Mouse (Mus musculus) heart, embryonic 16.5 days (tissue): Measurements from ENCODE around the gene Ssbp3. TPM values are rescaled to one million over a fixed set of nuclear protein-coding genes. Genes with fewer than 3 reads are reported as not detected.
A peak's percentile ranks its signal among the peaks of the same experiment; 100 is the strongest.

ENCODE experiments used
- ATAC-seq: fragments of 200-750 bp; cut with Nextera tagmentation; replicated peaks from 2 replicates; pipeline ENCODE4 v1.8.0; 2017; ENCODE audit warnings: moderate number of reproducible peaks; ENCODE audit not compliant: insufficient read depth, low FRiP score; ENCODE audit errors: extremely low read depth
- H3K27ac ChIP-seq: fragments of 300-500 bp; sonication (generic); 2 replicates; pipeline ENCODE4 v1.5.1; 2014; ENCODE audit warnings: mild to moderate bottlenecking, low read length, control low read depth, moderate library complexity
- H3K27me3 ChIP-seq: fragments of 300-500 bp; sonication (generic); 2 replicates; pipeline ENCODE4 v1.6.1; 2014; ENCODE audit warnings: low read length, mixed read lengths; ENCODE audit not compliant: control insufficient read depth, insufficient read depth
- H3K36me3 ChIP-seq: fragments of 300-500 bp; sonication (generic); 2 replicates; pipeline ENCODE4 v1.6.1; 2014; ENCODE audit not compliant: control insufficient read depth, insufficient read depth
- H3K4me1 ChIP-seq: fragments of 300-500 bp; sonication (generic); 2 replicates; pipeline ENCODE4 v1.6.1; 2014; ENCODE audit warnings: low read length, mixed read lengths; ENCODE audit not compliant: control insufficient read depth, insufficient read depth
- H3K4me2 ChIP-seq: fragments of 300-500 bp; sonication (generic); 2 replicates; pipeline ENCODE4 v1.6.1; 2014; ENCODE audit warnings: low read depth, mild to moderate bottlenecking, control low read depth, low read length
- H3K4me3 ChIP-seq: fragments of 300-500 bp; sonication (generic); 2 replicates; pipeline ENCODE4 v1.5.1; 2014; ENCODE audit warnings: mild to moderate bottlenecking, control low read depth, low read length
- H3K9ac ChIP-seq: fragments of 300-500 bp; sonication (generic); 2 replicates; pipeline ENCODE4 v1.6.1; 2014; ENCODE audit warnings: low read length, control low read depth
- H3K9me3 ChIP-seq: fragments of 300-500 bp; sonication (generic); replicated peaks from 2 replicates; pipeline ENCODE4 v1.6.1; 2016; ENCODE audit warnings: low read length; ENCODE audit not compliant: control insufficient read depth
- WGBS: fragments of 180-500 bp; shearing (Covaris S2); extraction: QIAGEN DNeasy Blood & Tissue Kit; methylation state at CpG from one replicate; pipeline ENCODE4 v1.1.7; 2014; 5-methylcytosine and 5-hydroxymethylcytosine counted together
- polyA plus RNA-seq: library from polyadenylated mRNA; unstranded; fragments of >200 nt; fragmentation: Nextera tagmentation; extraction: Ambion mirVana; gene quantifications from 2 replicates; pipeline ENCODE4 v1.2.1, GENCODE M21; 2015

Ssbp3 gene
- polyA plus RNA-seq, 1 experiment from 2014 or later: 52.9 TPM

DNA sequence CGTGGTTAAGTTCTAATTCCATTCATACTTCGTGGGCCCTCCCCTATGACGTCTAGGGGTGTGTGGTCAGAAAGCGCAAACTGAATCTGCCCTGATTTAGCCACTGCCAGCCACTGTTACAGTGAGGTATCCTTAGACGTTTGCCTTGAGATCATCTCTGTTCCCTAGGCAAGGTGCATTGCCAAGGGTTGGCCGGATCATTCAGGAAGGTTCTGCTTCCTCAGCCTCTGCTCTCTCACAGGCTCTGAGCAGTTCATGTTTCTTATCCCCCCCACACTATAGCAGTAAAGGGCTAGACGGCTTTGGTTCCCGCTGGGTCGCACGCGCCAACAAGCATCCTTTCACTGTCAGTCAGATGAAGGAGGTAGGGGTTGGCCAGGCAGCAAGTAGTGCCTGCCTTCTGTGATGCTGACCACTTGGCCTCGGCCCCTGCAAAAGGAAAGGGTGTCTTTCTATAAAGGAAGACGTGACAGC is 101.5 kb downstream of the Ssbp3 start:
- Histone ChIP-seq H3K27me3 (no peaks in the 10 kb centered on the region), H3K36me3 (peaks cover 2% of the 10 kb centered on the region; the same call in 1 of the 2 replicates), H3K9me3 (no peaks in the 10 kb centered on the region), H3K4me2 (no peak overlapping the region), H3K4me1 (peaks cover 36% of the 10 kb centered on the region), H3K27ac (no peak overlapping the region), H3K4me3 (no peak overlapping the region), H3K9ac (no peak overlapping the region)
- 58% methylated on average over 13 of the region's 13 CpGs for WGBS
- peak; percentile 31; the same call in 1 of the 2 replicates for ATAC-seq

DNA sequence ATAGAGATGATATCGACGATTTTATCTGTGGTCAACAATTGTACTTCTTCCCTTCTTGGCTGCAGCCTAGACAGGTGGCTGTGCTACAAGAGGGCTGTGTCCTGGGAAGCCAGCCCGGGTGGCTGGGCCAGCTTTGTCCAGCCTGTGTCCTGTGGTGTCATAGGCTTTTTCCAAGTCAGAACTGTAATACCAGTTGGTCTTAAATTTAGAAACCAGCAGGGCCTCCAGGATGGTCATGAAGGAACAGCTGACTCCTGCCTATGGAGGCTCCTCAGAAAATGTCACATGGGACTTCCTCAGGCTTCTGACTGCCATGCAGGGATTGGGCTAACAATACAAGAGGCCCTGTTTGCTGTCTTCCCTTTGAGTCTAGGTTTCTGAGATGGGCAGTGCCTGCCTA is 102.1 kb downstream of the Ssbp3 start:
- peaks cover 2% of the 10 kb centered on the region; the same call in 1 of the 2 replicates for H3K36me3 ChIP-seq
- no peaks in the 10 kb centered on the region for H3K27me3 ChIP-seq
- H3K9ac ChIP-seq: no peak overlapping the region
- no peak overlapping the region for H3K4me2 ChIP-seq
- no peak for ATAC-seq
- H3K4me1 ChIP-seq: peaks cover 36% of the 10 kb centered on the region
- H3K27ac ChIP-seq: peak overlapping the region; percentile 9
- no peak overlapping the region for H3K4me3 ChIP-seq
- no peaks in the 10 kb centered on the region for H3K9me3 ChIP-seq
- WGBS: 80% methylated on average over 3 of the region's 3 CpGs

DNA sequence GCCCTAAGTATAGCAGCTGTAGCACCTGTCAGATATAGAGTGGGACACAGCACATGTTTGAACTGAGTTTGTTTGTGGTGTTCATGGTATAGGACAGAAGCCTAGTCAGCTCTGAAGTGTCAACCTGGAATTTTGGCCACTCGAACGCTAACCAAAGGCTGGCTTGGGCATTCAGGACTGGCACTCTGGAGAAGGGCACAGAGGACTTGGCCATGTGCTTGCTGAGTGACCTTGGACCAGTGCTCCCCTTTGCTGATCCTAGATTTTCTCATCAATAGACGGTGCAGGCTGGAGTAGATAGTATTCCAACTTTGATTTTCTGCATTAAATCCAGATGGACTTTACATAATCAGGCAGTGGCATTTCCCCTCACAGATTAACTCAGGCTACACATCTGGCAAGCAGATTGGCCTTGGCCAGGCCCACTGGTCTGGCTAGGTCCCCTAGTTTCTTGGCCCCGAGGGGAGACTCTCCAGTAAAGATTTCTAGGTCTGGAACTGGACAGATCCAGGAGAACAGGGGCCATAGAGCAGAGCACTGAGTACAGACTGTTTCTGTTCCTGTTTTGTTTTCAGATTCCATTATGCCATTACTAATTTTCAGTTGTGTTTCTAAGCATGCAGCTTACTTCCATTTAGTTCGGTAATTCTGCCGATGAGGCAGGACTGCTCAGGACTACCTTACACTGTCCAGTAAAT is 102.8 kb downstream of the Ssbp3 start:
- WGBS: 72% methylated on average over 6 of the region's 6 CpGs
- Histone ChIP-seq H3K27me3 (no peaks in the 10 kb centered on the region), H3K4me3 (no peak overlapping the region), H3K9ac (no peak overlapping the region), H3K27ac (peak overlapping the region; percentile 9), H3K9me3 (no peaks in the 10 kb centered on the region), H3K4me1 (peaks cover 43% of the 10 kb centered on the region), H3K36me3 (peaks cover 2% of the 10 kb centered on the region; the same call in 1 of the 2 replicates), H3K4me2 (no peak overlapping the region)
- ATAC-seq: no peak

DNA sequence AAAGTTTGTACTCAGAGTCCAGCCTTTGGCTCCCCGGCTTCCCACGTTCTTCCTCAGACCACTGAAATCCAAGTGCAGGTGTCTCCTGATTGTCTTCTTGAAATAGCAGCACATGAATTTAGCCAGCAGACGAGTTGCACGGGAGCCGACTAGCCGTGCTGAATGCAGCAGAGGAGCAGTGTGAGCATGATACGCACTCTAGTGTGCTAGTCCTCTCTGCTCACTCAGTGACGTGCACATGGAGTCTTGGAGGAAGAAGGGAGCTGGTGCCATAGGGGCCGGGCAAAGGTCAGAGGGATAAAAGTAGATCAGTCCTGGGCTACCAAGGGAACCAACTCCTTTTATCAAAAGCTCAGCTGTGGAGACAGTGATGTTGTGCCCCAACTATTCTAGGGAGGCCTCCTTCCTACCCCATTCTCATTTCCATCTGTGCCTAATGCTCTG is 103.3 kb downstream of the Ssbp3 start:
- WGBS: 67% methylated on average over 9 of the region's 9 CpGs
- no peak for ATAC-seq
- no peak overlapping the region for H3K4me2 ChIP-seq

DNA sequence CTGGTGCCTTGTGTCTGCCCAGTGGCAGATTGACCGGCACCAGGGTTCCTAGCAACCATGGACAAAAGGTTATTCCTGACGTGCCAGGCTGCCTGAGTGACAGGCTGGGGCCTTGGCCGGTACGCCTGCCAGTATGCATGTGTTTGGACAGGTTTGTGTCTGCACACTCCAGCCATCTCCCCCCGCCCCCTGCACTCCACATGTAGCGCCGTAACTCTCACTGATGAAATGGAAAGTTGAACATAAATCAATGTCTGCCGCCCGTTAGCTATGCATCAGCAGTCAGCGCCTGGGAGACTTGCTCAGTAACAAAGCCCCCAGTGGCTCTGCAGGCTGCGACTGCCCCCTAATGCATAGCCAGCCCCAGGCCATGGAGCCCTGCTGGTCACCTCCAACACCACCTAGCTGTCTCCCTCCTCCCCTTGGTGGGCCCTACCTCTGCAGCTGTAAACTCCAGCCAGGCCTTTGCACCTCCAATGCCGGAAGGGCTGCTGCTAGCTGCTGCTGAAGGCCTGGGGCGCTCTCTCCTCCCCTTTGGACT is 105.5 kb downstream of the Ssbp3 start:
- H3K4me1 ChIP-seq: peaks cover 63% of the 10 kb centered on the region
- H3K36me3 ChIP-seq: no peaks in the 10 kb centered on the region
- H3K4me3 ChIP-seq: no peak overlapping the region
- no peak overlapping the region for H3K9ac ChIP-seq
- ATAC-seq: no peak
- H3K4me2 ChIP-seq: no peak overlapping the region
- H3K9me3 ChIP-seq: no peaks in the 10 kb centered on the region
- peak overlapping the region; percentile 31; the same call in 1 of the 2 replicates for H3K27ac ChIP-seq
- 70% methylated on average over 13 of the region's 13 CpGs for WGBS
- H3K27me3 ChIP-seq: no peaks in the 10 kb centered on the region

More for the DNA sequence above, 103.3 kb downstream of the Ssbp3 start:
- H3K9ac ChIP-seq: no peak overlapping the region
- no peaks in the 10 kb centered on the region for H3K27me3 ChIP-seq
- no peak overlapping the region for H3K27ac ChIP-seq
- H3K4me3 ChIP-seq: no peak overlapping the region
- H3K4me1 ChIP-seq: peaks cover 48% of the 10 kb centered on the region
- peaks cover 2% of the 10 kb centered on the region; the same call in 1 of the 2 replicates for H3K36me3 ChIP-seq
- no peaks in the 10 kb centered on the region for H3K9me3 ChIP-seq

DNA sequence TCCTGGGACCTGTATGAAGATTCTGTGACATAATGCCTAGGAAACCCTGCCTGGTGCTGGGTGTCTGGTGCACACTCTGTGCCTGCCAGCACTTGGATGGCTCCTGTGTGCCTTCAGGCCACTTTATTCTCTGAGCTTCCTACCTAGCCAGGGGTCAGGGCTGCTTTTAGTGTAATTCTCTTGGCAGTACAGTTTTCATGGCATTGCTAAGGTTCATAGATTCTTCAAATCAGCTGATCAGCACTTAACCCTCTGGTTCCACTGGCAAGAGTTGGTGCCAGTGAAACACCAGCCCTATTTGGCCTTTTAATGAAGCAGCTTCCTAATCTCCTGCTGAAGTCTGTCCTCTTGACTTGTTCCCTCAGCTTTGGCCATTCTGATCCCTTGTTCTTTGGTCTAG is 106.8 kb downstream of the Ssbp3 start:
- Histone ChIP-seq H3K36me3 (no peaks in the 10 kb centered on the region), H3K4me3 (no peak overlapping the region), H3K27ac (no peak overlapping the region), H3K9me3 (no peaks in the 10 kb centered on the region), H3K4me1 (peaks cover 57% of the 10 kb centered on the region), H3K4me2 (no peak overlapping the region), H3K9ac (no peak overlapping the region), H3K27me3 (no peaks in the 10 kb centered on the region)
- ATAC-seq: no peak

DNA sequence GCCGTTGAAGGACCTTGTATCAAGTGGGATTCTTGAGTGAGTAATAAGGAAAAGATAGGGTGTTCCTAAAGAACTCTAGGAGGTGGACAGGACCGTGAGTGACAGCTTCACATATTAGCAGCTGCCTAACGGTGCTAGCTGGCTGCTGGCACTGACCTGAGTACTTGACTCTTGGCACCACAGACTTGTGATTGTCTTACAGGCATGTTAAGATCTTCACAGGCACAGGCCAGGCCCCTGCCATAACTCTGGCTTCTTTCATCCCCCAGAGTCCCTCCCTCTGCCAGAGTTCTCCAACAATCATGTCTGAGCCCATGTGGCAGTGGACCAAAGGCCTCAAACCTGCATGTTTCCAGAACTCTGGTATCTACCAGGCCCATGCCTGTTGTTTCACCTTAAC is 108.0 kb downstream of the Ssbp3 start:
- Histone ChIP-seq H3K27ac (peak overlapping the region; percentile 25; the same call in 1 of the 2 replicates), H3K36me3 (no peaks in the 10 kb centered on the region), H3K4me3 (no peak overlapping the region), H3K4me2 (no peak overlapping the region), H3K4me1 (peaks cover 46% of the 10 kb centered on the region), H3K9me3 (no peaks in the 10 kb centered on the region), H3K27me3 (no peaks in the 10 kb centered on the region), H3K9ac (no peak overlapping the region)
- ATAC-seq: 0 out of 2 replicates have a peak, but pooled peaks have one; percentile 12
- WGBS: 38% methylated on average over 3 of the region's 3 CpGs

DNA sequence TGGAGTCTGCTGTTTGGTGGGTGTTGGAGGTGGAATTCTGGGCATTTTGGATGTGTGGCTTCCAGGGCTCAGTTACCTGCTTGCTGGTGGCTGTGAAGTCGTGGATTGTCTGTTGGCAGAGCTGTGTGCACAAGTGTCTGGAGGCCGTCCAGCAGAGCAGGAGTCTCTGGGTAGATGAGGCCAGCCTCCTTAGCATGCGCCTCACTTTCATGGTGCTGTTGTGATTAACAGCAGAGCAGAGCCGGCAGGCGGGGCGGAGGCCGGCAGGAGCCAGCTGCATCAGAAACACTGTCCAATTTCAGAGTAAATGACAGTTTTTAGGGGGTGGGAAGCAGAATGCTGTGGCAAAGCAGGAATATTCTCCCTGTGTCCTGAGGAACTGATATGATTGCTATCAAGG is 108.5 kb downstream of the Ssbp3 start:
- Histone ChIP-seq H3K4me2 (no peak overlapping the region), H3K4me1 (peaks cover 41% of the 10 kb centered on the region), H3K36me3 (no peaks in the 10 kb centered on the region), H3K27ac (peak overlapping the region; percentile 25; the same call in 1 of the 2 replicates), H3K27me3 (no peaks in the 10 kb centered on the region), H3K9ac (no peak overlapping the region), H3K4me3 (no peak overlapping the region), H3K9me3 (no peaks in the 10 kb centered on the region)
- 32% methylated on average over 7 of the region's 7 CpGs for WGBS
- peak; percentile 42; the same call in 1 of the 2 replicates for ATAC-seq

DNA sequence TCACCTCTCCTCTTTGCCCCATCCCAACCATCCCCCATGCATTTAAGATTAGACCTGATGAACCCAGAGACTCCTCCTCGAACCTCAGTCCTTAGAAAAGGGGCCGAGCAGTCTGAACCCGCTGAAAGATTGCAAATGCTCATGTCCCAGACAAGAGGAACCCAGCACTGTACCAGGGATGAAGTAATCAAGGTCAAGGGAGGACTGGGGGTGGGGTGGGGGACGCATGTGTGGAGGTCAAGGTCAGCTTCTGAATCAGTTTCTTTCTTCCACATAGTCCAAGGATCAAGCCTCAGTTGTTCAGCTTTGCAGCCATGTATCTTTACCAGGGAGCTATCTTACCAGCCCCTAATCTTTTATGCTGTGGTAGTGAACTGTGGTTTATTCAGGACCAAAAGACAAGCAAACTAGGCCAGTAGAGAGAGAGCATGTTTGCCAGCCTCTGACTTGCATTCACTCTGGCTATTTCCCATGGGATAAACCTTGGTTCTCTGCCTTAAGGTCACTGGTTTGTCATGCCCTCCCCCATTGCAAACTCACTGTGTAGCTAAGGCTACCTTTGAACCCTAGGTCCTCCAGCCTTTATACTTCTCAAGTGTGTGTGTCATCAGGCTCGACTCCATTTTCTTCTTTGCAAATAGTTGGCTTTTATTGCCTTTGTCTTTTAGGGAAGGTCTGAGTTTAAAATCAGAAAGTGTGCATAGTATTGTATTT is 109.9 kb downstream of the Ssbp3 start:
- H3K4me1 ChIP-seq: peaks cover 39% of the 10 kb centered on the region
- no peaks in the 10 kb centered on the region for H3K36me3 ChIP-seq
- 66% methylated on average over 5 of the region's 5 CpGs for WGBS
- no peak overlapping the region for H3K4me3 ChIP-seq
- no peaks in the 10 kb centered on the region for H3K9me3 ChIP-seq
- no peak for ATAC-seq
- H3K9ac ChIP-seq: no peak overlapping the region
- H3K4me2 ChIP-seq: no peak overlapping the region
- no peaks in the 10 kb centered on the region for H3K27me3 ChIP-seq
- no peak overlapping the region for H3K27ac ChIP-seq
